Mouse (Mus musculus) CD4-positive, CD25-positive, alpha-beta regulatory T cell (primary cell): Measurements from ENCODE around the gene Stk24. TPM values are rescaled to one million over a fixed set of nuclear protein-coding genes. Genes with fewer than 3 reads are reported as not detected.

Source experiments
- polyA plus RNA-seq: library from polyadenylated mRNA; unstranded; fragments of 100-300 nt; shearing (Covaris generic); gene quantifications from one replicate; pipeline ENCODE4 v1.2.1, GENCODE M21; 2017

The Stk24 gene
- polyA plus RNA-seq, result 29.0 TPM

GRCm38 (mm10) chr14:121379827-121380145 lies at the start of gene Stk24:
Stk24 (minus strand) TSS chr14:121380011.

Other genes with a start within 250 kb of the Stk24 start
- gene Slc15a1, start 125.2 kb upstream of the Stk24 start, polyA plus RNA-seq, result 0.22 TPM